Mouse (Mus musculus) cortical plate, adult 2 months (tissue): ENCODE measurements around the gene 1110051M20Rik.

Source experiments
- CTCF ChIP-seq: fragments of 200-500 bp; IDR thresholded peaks from 2 replicates; pipeline ENCODE4 v1.5.1; 2011; ENCODE audit warnings: mild to moderate bottlenecking, control low read depth, low read length; ENCODE audit not compliant: insufficient read depth; ENCODE audit errors: extremely low read depth
- POLR2A ChIP-seq: fragments of 200-500 bp; IDR thresholded peaks from 2 replicates; pipeline ENCODE4 v1.6.1; 2011; ENCODE audit warnings: mild to moderate bottlenecking, low read length, control low read depth; ENCODE audit not compliant: insufficient read depth; ENCODE audit errors: extremely low read depth

- no peak for TF ChIP-seq CTCF
- TF ChIP-seq POLR2A = no peak
Measured at GRCm38 (mm10) chr2:91322490-91322889, 122.0 kb downstream of the 1110051M20Rik start.
